Mouse (Mus musculus): ENCODE data around the gene Cyp4f39. TPM values are rescaled to one million over a fixed set of nuclear protein-coding genes. Genes with fewer than 3 reads are reported as not detected.

The Cyp4f39 gene
- total RNA-seq (2022), result not detected

DNA sequence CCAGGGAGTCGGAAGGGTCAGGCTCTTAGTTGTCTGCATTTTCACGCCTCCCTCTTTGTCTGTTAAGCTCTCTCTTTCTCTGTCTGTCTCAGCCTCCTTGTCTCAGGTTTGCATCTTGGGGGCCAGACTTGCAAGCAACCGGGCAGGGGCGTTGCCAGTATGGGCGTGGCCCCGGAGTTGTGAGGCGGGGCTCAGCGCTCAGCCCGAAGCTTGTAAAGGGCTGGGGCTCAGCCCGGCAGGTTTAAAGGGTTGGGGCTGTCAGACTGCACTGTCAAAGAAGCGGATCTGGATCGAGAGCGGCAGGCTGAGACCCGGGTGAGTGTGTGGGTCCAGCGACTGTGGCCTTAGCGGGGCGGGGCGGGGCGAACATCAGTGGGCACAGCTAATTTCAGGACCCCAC lies at the start of gene Cyp4f39:
TSS of gene Cyp4f39 (plus strand) at position 242 of the 400 bp plus-strand sequence.
- no peak for DNase-seq (ENCODE audit: low spot score in 2 of 2)

DNA sequence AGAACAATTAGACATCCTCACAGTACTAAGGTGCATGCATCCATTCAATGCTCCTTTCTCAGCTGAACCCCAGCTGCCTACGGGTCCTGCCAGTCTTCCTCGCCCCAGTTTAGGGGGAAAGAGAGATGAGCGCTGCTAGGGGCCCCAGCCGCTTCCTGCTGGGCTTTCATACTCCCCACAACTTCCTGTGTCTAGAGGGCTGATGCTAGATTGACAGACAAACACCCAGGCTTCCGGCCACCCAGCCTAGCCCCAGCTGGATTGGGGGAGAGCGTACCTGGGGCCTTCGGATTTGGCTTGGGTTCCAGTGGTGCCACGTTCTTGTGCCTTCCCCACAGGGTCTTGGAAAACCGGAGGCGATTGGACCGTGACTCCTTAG lies 49.8 kb upstream of the Cyp4f39 start:
- DNase-seq (ENCODE audit: low spot score in 2 of 2), result no peak

- no peak for DNase-seq (ENCODE audit: low spot score in 2 of 2)
These were observed 49.1 kb upstream of the Cyp4f39 start, which contains the start of gene Rasal3 for GRCm38 (mm10) chr17:32403417-32403816. Rasal3 (minus strand) TSS chr17:32403583.

DNA sequence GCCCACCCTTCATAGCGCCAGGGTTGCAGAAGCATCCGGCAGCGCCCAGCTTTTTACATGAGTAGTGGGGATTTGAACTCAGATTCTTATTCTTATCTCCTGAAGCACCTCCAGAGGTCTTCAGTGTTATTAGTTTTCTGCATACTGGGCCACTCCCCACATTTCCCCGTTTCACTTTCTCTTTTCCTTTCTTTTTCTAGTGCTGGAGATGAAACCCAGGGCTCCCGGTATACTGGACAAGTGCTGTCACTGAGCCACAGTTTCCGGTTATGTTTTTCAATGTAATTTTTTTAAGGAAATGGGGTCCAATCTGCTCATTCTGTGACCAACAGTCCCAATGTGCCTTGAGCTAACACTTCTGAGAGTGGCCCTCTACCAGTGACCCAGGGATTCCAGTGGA lies 40.6 kb upstream of the Cyp4f39 start:
- DNase-seq (ENCODE audit: low spot score in 2 of 2), result no peak

- DNase-seq (ENCODE audit: low spot score in 2 of 2), result no peak
These were observed 37.0 kb upstream of the Cyp4f39 start for GRCm38 (mm10) chr17:32415417-32416020.

DNA sequence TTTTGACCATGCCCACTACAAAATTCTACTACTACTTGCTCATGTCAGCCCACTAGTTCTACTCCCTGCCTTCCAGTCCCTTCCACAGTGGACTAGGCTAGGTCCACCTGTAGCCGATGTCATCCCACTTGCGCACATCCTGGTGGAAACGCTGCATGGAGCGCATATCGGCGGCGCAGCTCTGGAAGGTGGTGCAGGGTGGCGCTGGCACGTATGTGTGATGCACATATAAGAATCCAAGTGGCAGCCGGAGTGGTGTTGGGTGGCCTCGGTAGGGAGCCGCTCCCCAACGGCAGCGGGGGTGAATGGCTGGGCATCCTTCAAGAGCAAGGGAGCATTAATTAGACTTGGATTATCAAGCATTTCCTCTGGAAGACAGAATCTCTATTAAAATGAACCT lies 35.8 kb upstream of the Cyp4f39 start:
- DNase-seq (ENCODE audit: low spot score in 2 of 2), result no peak

- DNase-seq (ENCODE audit: low spot score in 2 of 2), result no peak
These were observed 32.5 kb upstream of the Cyp4f39 start for GRCm38 (mm10) chr17:32419989-32420388.

DNA sequence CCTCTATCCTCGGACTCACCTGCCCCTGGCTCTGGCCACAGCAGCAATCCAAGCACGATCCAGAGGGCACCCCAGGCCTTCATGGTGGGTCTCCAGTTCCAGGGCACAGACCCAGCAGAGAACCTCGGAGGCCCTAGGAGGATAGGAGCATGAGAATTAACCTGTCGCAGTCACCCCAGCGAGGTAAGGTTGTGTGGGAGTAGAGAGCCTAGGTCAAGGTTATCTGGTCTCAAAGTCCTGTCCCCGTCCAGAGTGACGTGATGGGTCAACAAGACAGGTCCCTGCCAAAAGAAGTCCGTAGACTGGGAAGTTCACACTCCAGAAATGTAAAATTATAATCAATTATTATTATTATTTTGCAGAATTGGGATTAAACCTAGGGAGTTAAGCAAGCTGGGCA lies 31.7 kb upstream of the Cyp4f39 start:
- no peak for DNase-seq (ENCODE audit: low spot score in 2 of 2)

DNA sequence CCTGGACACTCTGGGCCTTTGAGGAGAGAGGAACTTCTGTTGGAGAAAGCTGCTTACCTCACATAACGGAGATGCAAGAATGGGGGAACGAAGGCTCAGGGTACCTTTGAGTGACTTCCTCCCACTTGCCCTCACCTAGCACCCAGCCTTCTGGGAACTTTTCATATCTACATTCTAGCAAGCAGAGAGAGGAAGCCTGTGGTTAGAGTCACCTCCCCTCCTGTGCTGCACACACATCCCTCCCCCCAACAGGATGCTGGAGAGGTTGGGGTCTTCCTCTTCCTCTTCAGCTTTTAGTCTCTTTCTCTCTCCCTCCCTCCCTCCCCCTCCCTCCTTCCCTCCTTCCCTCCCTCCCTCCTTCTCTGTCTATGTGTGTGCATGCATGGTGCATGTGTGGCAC lies 28.5 kb upstream of the Cyp4f39 start, which contains the start of gene Pglyrp2:
TSS of gene Pglyrp2 (minus strand) at position 134 of the 400 bp plus-strand sequence.
- DNase-seq (ENCODE audit: low spot score in 2 of 2), result no peak

- DNase-seq (ENCODE audit: low spot score in 2 of 2), result no peak
These were observed 25.9 kb upstream of the Cyp4f39 start for GRCm38 (mm10) chr17:32426610-32427009.

DNA sequence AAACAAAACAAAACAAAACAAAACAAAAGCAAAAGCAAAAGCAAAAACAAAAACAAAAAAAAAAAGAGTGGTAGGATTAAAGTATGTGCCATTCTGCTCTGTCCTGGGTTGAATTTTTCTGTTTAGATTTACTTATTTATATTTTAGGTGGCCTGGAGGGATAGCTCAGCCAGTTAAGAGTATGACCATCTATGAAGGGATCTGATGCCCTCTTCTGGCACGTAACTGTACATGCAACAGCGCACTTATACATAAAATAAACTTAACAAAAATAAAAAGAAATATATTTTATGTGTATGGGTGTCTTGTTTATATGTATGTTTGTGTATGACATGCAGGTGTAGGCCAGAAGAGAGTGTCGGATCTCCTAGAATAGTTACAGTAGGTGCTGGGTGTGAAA lies 20.6 kb upstream of the Cyp4f39 start:
- DNase-seq (ENCODE audit: low spot score in 2 of 2), result no peak

DNA sequence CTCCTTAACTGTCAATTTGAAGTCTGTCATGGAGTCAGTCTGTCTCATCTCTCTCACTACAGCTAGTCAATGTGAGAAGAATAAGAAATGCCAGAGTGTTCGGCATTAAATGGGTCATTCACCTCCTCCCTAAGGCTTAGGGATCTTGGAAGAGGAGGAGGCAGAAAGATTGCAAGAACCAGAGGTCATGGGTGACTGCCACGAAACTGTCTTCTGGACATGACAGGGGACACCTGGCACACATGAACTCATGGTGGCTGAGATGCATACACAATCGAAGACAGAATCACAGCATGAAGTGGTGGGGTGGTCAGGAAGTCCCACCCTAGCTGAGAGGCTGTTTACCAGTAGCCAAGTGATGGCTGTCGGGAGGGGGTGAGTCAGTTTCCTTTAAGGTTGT lies 18.2 kb upstream of the Cyp4f39 start:
- no peak for DNase-seq (ENCODE audit: low spot score in 2 of 2)

GRCm38 (mm10) chr17:32435151-32435550 lies 17.4 kb upstream of the Cyp4f39 start:
- no peak for DNase-seq (ENCODE audit: low spot score in 2 of 2)

DNA sequence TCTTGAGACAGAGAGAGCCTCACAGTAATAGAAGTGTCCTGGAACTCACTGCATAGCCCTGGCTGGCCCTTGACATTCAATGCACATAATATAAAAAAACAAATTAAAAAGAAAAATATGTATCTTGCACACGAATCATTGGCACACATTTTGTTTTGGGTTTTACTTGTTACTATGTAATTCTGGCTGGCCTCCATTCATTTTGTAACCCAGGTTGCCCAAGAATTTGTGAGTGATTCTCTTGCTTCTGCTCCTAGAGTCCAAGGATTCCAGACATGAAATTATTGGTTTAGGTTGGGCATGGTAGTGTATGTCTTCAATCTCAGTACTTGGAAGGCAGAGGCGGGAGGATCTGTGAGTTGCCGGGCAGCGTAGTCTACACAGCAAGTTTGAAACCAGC lies 15.4 kb upstream of the Cyp4f39 start:
- no peak for DNase-seq (ENCODE audit: low spot score in 2 of 2)

- no peak for DNase-seq (ENCODE audit: low spot score in 2 of 2)
These were observed 9.3 kb upstream of the Cyp4f39 start for GRCm38 (mm10) chr17:32443245-32443644.

GRCm38 (mm10) chr17:32445016-32445415 lies 7.5 kb upstream of the Cyp4f39 start:
- no peak for DNase-seq (ENCODE audit: low spot score in 2 of 2)

- DNase-seq (ENCODE audit: low spot score in 2 of 2), result no peak
These were observed 5.3 kb upstream of the Cyp4f39 start for GRCm38 (mm10) chr17:32447195-32447594.

DNA sequence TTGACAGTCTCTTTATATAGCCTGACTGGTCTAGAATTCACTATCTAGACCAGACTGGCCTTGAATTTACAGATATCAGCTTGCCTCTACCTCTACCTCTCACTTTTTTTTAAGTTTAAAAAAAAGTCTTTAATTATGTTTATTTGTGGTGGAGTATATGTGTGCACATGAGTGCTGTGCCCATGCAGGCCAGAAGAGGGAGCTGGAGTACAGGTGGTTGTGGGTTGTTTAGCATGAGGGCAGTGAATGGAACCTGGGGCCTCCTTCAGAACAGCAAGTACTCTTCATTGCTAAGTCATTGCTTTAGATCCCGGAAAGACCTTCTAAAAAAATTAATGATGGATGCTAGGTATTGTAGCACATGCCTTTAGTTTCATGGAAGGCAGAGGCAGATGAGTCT lies 3.5 kb upstream of the Cyp4f39 start:
- DNase-seq (ENCODE audit: low spot score in 2 of 2), result no peak

DNA sequence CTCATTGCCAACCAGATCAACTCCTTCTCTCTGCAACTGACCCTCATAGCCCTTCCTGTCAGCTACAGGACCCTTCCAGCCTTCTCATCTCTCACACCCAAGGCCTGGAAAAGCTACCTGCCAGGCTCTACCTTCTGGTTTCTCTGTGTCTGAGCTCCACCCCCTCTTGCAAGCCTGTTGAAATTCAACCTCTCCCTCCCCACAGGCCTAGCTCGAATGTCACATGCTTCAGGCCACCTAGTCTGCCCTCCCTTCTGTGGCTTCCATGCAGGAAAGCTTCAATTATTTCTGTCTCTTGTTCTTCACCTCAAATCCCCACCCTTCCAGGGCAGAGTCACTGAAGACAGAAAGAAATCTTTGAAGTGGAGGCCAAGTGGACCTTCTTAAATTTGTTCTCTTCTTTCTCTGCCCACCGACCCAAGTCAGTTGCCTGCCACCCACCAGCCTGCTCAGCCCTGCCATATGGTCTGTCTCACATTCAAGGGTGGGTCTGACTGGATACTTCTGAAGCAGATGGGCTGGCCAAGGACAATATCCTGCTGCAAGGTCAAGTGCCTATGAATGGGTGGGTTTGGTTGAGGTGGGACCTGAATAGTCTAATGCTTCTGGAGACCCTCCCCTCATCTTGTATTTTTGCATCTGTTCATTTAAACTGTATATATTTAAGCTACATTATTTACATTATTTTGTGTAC lies 1.5 kb upstream of the Cyp4f39 start:
- no peak for DNase-seq (ENCODE audit: low spot score in 2 of 2)

DNA sequence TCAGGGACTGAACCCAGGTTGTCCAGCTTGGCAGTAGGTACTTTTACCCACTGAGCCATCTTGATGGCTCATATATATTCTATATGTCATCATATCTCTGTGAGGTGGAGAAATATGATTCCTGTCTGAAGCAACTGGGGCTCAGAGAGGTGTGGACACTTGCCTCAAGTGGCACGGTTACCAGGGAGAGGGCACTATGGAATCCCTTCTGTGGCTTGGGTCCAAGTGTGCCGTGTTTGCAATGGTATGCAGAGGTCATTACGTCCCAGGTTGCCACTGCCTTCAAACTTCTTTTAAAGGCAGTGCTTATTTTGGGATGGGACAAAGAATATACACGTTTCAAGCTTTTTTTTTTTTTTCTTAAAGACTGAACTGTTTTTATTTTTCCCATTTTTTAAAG lies 1.7 kb downstream of the Cyp4f39 start:
- no peak for DNase-seq (ENCODE audit: low spot score in 2 of 2)

DNA sequence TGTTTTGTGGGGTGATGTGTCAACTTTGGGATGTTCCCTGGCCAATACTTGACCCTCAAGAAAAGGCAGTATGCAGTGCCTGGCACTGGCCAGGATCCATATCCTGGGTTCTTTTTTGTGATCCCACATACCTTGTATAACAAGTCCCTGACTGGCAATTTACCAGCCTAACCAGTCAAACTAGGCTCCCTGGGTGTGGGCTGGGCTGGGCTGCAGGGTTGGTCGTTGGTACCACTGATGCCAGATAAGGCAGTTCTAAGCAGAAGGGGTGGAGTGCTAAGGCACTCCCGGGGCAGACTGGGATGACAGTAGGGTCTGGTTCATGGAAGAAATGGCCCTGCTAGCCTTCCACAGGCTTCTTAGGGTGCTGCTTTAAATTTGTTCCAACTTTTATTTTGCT lies 2.5 kb downstream of the Cyp4f39 start:
- DNase-seq (ENCODE audit: low spot score in 2 of 2), result no peak

DNA sequence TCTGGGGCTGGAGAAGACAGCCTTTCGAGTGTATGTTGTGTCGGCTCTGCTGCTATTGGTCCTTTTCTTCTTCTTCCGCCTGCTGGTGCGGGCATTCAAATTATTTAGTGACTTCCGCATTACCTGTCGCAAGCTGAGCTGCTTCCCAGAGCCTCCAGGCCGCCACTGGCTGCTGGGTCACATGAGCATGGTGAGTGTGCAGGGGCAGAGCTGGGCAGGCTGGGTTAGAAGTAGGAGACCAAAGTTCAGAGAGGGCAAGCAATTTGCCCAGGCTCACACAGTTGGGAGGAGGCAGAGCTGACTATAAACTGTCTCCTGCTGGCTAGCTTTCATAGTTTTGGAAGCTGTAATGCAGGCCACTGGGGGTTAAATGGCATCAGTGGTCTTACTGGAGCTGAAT lies 16.0 kb downstream of the Cyp4f39 start:
- DNase-seq (ENCODE audit: low spot score in 2 of 2), result no peak

- DNase-seq (ENCODE audit: low spot score in 2 of 2), result no peak
These were observed 18.3 kb downstream of the Cyp4f39 start for GRCm38 (mm10) chr17:32470795-32471194.

Measured in layer of hippocampus, adult 8-10 months (tissue).